Mouse (Mus musculus): ENCODE measurements around the gene Kyat1. TPM values are rescaled to one million over a fixed set of nuclear protein-coding genes. Genes with fewer than 3 reads are reported as not detected.
A peak's percentile ranks its signal among the peaks of the same experiment; 100 is the strongest.

Kyat1 gene
- 18.3 and 22.6 TPM in 2 replicates for total RNA-seq (2014; rRNA removed)
- polyA plus RNA-seq (2015; fragmentation: Nextera tagmentation; extraction: Ambion mirVana) = 14.7 and 15.7 TPM in 2 replicates

DNA sequence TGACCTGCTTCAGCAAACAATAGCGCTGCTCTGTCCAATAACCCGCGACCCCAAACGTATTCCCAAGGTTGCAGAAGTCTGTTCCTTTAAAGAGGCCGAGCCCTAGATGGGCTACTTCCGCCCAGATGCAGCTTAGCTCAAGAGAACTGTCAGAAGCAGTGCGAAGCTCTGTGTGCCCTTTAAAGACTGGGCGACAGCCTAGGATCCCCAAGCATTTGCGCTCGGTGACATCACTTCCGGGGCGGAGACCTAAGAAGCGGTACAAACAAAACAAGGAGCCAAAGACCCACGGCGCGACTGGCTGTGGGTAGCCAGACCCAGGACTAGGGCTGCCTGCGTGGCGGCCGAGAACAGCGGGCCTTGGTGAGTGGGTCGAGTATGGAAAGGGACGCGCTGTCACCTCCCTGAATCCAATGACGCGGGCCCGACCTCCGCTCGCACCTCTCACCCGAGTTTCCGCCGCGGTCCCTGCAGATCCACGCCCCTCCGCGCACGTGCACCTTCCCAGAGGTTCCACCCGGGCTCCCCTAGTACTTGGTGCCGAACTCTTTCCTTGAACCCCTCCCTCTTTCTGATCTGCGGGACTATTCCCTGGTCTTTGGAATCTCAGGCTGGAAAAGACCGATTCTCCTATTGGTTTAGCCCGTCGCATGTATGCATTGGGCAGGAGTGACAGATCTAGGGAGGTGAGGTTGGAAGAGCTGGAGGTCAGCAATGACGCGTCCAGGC is at the start of gene Kyat1:
TSS of gene Kyat1 (minus strand) at position 219 of the 729 bp plus-strand sequence.
- Histone ChIP-seq H3K36me3 (ENCODE audit: insufficient read depth) (no peaks in the 10 kb centered on the region), H3K9ac (peak within 1 kb of the TSS; percentile 62), H3K9me3 (ENCODE audit: low read length) (no peaks in the 10 kb centered on the region), H3K4me1 (ENCODE audit: insufficient read depth) (peaks cover 8% of the 10 kb centered on the region; the same call in 1 of the 2 replicates), H3K27me3 (ENCODE audit: insufficient read depth, low read length) (no peaks in the 10 kb centered on the region), H3K4me2 (ENCODE audit: low read depth) (peak within 1 kb of the TSS; percentile 83), H3K27ac (ENCODE audit: low read depth, low read length) (peak within 1 kb of the TSS; percentile 78), H3K4me3 (ENCODE audit: low read depth, low read length) (peak within 1 kb of the TSS; percentile 63)
- WGBS = under 1% methylated on average over 44 of the region's 44 CpGs
- DNase-seq (peak; percentile 95), ATAC-seq (peak; percentile 99)
- no peak for TF ChIP-seq CTCF (IDR thresholded peaks at IDR 0.05; ENCODE audit: low read depth)

GRCm38 (mm10) chr2:30253809-30254208 is 48.2 kb upstream of the Kyat1 start:
- Histone ChIP-seq H3K27me3 (ENCODE audit: insufficient read depth, low read length) (no peaks in the 10 kb centered on the region), H3K9me3 (ENCODE audit: low read length) (no peaks in the 10 kb centered on the region), H3K4me3 (ENCODE audit: low read depth, low read length) (no peak overlapping the region), H3K27ac (ENCODE audit: low read depth, low read length) (no peak overlapping the region), H3K4me2 (ENCODE audit: low read depth) (no peak overlapping the region), H3K9ac (no peak overlapping the region), H3K36me3 (ENCODE audit: insufficient read depth) (peaks cover 71% of the 10 kb centered on the region), H3K4me1 (ENCODE audit: insufficient read depth) (no peaks in the 10 kb centered on the region)
- TF ChIP-seq CTCF (IDR thresholded peaks at IDR 0.05; ENCODE audit: low read depth) = no peak
- DNase-seq (no peak), ATAC-seq (no peak)
- WGBS = 85% methylated on average over 5 of the region's 5 CpGs

DNA sequence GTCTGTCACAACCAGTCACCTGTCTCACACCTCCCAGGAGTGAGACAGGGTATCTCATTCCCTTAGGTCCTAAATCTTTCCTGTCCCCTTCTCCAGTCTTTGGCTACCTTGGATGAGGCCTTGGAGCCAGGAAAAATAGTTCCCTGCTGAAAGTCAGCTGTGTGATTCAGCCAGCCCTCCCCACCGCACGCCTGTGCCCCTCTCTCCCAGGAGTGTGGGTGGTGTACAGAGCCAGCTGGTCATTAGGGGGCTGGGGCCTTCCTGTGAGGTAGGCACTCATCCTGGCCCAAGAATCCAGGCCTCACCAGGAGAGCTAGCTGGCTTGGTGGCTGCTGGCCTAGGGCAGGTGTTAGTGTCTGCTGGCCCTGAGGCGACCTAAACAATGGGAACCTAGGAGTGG is 46.9 kb upstream of the Kyat1 start:
- H3K4me1 ChIP-seq (ENCODE audit: insufficient read depth) = no peaks in the 10 kb centered on the region
- no peaks in the 10 kb centered on the region for H3K27me3 ChIP-seq (ENCODE audit: insufficient read depth, low read length)
- H3K27ac ChIP-seq (ENCODE audit: low read depth, low read length) = no peak overlapping the region
- ATAC-seq = no peak
- no peak overlapping the region for H3K4me3 ChIP-seq (ENCODE audit: low read depth, low read length)
- WGBS = 82% methylated on average over 3 of the region's 3 CpGs
- TF ChIP-seq CTCF (IDR thresholded peaks at IDR 0.05; ENCODE audit: low read depth) = no peak
- no peak overlapping the region for H3K4me2 ChIP-seq (ENCODE audit: low read depth)
- H3K9me3 ChIP-seq (ENCODE audit: low read length) = no peaks in the 10 kb centered on the region
- peaks cover 66% of the 10 kb centered on the region for H3K36me3 ChIP-seq (ENCODE audit: insufficient read depth)
- H3K9ac ChIP-seq = no peak overlapping the region
- no peak for DNase-seq

DNA sequence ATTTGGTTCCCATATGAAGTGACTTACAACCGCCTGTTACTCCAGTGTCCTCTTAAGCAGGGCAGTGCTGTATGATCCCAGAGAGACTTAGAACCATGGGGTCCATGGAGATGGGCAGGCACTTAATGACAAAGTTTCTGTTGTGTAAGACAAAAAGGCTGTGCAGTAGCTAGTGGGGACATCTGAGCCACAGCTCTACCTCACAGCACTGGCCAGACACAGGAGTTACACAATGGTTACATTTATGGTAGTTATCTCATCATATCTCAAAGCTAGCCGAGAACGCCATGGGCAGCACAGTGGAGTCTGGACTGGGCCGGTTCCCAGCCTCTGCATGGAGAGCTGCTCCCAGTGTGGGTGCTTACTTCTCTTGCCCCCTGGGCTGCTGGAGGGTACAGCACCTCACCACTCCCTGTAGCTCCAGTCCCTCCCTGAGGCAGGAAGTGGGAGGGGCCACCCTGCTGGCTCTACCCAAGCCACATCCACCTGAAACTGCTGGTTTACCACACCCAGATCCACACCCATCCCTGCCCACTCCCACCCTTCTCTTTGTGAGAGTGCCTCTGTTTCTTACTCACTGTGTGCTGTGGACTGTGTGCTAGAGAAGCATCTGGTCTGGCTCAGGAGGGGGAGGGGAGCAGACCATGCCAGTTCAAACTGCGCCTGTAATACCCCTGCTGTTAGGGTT is 45.9 kb upstream of the Kyat1 start:
- no peak overlapping the region for H3K4me2 ChIP-seq (ENCODE audit: low read depth)
- H3K27me3 ChIP-seq (ENCODE audit: insufficient read depth, low read length) = no peaks in the 10 kb centered on the region
- ATAC-seq (no peak), DNase-seq (no peak)
- H3K4me3 ChIP-seq (ENCODE audit: low read depth, low read length) = no peak overlapping the region
- no peaks in the 10 kb centered on the region for H3K4me1 ChIP-seq (ENCODE audit: insufficient read depth)
- peaks cover 56% of the 10 kb centered on the region for H3K36me3 ChIP-seq (ENCODE audit: insufficient read depth)
- no peak for TF ChIP-seq CTCF (IDR thresholded peaks at IDR 0.05; ENCODE audit: low read depth)
- no peaks in the 10 kb centered on the region for H3K9me3 ChIP-seq (ENCODE audit: low read length)
- no peak overlapping the region for H3K9ac ChIP-seq
- 87% methylated on average over 5 of the region's 5 CpGs for WGBS
- H3K27ac ChIP-seq (ENCODE audit: low read depth, low read length) = no peak overlapping the region

GRCm38 (mm10) chr2:30250166-30251128 is 44.8 kb upstream of the Kyat1 start:
- H3K36me3 ChIP-seq (ENCODE audit: insufficient read depth) = peaks cover 45% of the 10 kb centered on the region
- 89% methylated on average over 10 of the region's 10 CpGs for WGBS
- H3K9me3 ChIP-seq (ENCODE audit: low read length) = no peaks in the 10 kb centered on the region

DNA sequence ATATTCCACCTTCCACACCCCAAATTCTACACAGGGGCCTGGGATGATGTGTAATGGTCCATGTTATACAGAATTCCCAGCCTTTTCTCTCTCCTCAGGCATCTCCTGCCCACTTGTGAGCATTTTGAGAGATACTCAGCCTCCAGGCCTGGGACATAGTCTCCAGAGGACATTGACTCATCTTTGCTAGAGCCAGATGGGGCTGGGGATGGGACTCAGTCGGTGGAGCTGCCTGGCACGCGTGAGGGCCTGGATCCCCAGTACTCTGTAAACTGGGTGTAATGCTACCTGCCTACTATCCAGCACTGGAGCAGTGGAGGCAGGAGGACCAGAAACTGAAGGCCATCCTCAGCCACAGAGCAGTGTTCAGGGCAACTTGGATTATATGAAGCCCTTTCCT is 43.5 kb upstream of the Kyat1 start:
- TF ChIP-seq CTCF (IDR thresholded peaks at IDR 0.05; ENCODE audit: low read depth) = no peak
- no peak for DNase-seq

More at GRCm38 (mm10) chr2:30250166-30251128, 44.8 kb upstream of the Kyat1 start:
- Histone ChIP-seq H3K27ac (ENCODE audit: low read depth, low read length) (no peak overlapping the region), H3K4me1 (ENCODE audit: insufficient read depth) (no peaks in the 10 kb centered on the region), H3K4me2 (ENCODE audit: low read depth) (no peak overlapping the region), H3K9ac (no peak overlapping the region), H3K4me3 (ENCODE audit: low read depth, low read length) (no peak overlapping the region), H3K27me3 (ENCODE audit: insufficient read depth, low read length) (no peaks in the 10 kb centered on the region)
- DNase-seq (no peak), ATAC-seq (no peak)
- no peak for TF ChIP-seq CTCF (IDR thresholded peaks at IDR 0.05; ENCODE audit: low read depth)

More for the DNA sequence above, 43.5 kb upstream of the Kyat1 start:
- H3K36me3 ChIP-seq (ENCODE audit: insufficient read depth) = peaks cover 43% of the 10 kb centered on the region
- no peak for ATAC-seq
- no peak overlapping the region for H3K27ac ChIP-seq (ENCODE audit: low read depth, low read length)
- no peak overlapping the region for H3K4me3 ChIP-seq (ENCODE audit: low read depth, low read length)
- H3K9ac ChIP-seq = no peak overlapping the region
- H3K4me1 ChIP-seq (ENCODE audit: insufficient read depth) = no peaks in the 10 kb centered on the region
- no peak overlapping the region for H3K4me2 ChIP-seq (ENCODE audit: low read depth)
- H3K9me3 ChIP-seq (ENCODE audit: low read length) = no peaks in the 10 kb centered on the region
- no peaks in the 10 kb centered on the region for H3K27me3 ChIP-seq (ENCODE audit: insufficient read depth, low read length)
- WGBS = 91% methylated on average over 3 of the region's 3 CpGs

Measured in forebrain, postnatal 0 days (tissue).